Mouse (Mus musculus) CH12F3 (cell line): Measurements from ENCODE around the gene Rpl38.

Experiments
- in situ Hi-C: fragments of 300-500 bp; cut with MboI; formaldehyde crosslinking; loops from 2 replicates; pipeline ENCODE4 v1.14.3; 2020; ENCODE audit warnings: low sequenced_read_pairs

Gene Rpl38

GRCm38 (mm10) chr11:114668301-114668710 lies at the start of gene Rpl38:
TSS of gene Rpl38 (plus strand) at chr11:114668524.
- in situ Hi-C loops = loop anchor here (25.0 kb wide), 1 partner anchor 981 kb away; the partner anchor contains the start of genes D11Wsu47e and Fam104a

GRCm38 (mm10) chr11:114618697-114619417 lies 49.5 kb upstream of the Rpl38 start:
- in situ Hi-C loops = no loop called here

GRCm38 (mm10) chr11:114626071-114626690 lies 42.1 kb upstream of the Rpl38 start:
- in situ Hi-C loops = no loop called here

- in situ Hi-C loops = no loop called here
These were observed 41.3 kb upstream of the Rpl38 start for GRCm38 (mm10) chr11:114627036-114627435.

- in situ Hi-C loops = no loop called here
These were observed 40.3 kb upstream of the Rpl38 start for GRCm38 (mm10) chr11:114628032-114628431.

- in situ Hi-C loops = loop anchor here (10.0 kb wide), 1 partner anchor 765 kb away; no protein-coding TSS in a partner anchor
These were observed 38.3 kb upstream of the Rpl38 start for GRCm38 (mm10) chr11:114630044-114630443.

- in situ Hi-C loops = loop anchor here (10.0 kb wide), 1 partner anchor 767 kb away; no protein-coding TSS in a partner anchor
These were observed 36.1 kb upstream of the Rpl38 start for GRCm38 (mm10) chr11:114632266-114632665.

GRCm38 (mm10) chr11:114636292-114636691 lies 32.0 kb upstream of the Rpl38 start:
- in situ Hi-C loops = loop anchor here (10.0 kb wide), 1 partner anchor 771 kb away; no protein-coding TSS in a partner anchor

- in situ Hi-C loops = loop anchor here (10.0 kb wide), 1 partner anchor 772 kb away; no protein-coding TSS in a partner anchor
These were observed 31.4 kb upstream of the Rpl38 start for GRCm38 (mm10) chr11:114636727-114637505.

GRCm38 (mm10) chr11:114638647-114639290 lies 29.6 kb upstream of the Rpl38 start:
- in situ Hi-C loops = loop anchor here (10.0 kb wide), 1 partner anchor 774 kb away; no protein-coding TSS in a partner anchor

GRCm38 (mm10) chr11:114639681-114640103 lies 28.6 kb upstream of the Rpl38 start:
- in situ Hi-C loops = loop anchor here (10.0 kb wide), 1 partner anchor 775 kb away; no protein-coding TSS in a partner anchor

GRCm38 (mm10) chr11:114640658-114641057 lies 27.7 kb upstream of the Rpl38 start:
- in situ Hi-C loops = no loop called here

GRCm38 (mm10) chr11:114641136-114641535 lies 27.2 kb upstream of the Rpl38 start:
- in situ Hi-C loops = no loop called here

GRCm38 (mm10) chr11:114642184-114642583 lies 26.1 kb upstream of the Rpl38 start:
- in situ Hi-C loops = no loop called here

- in situ Hi-C loops = no loop called here
These were observed 25.4 kb upstream of the Rpl38 start for GRCm38 (mm10) chr11:114642926-114643325.

- in situ Hi-C loops = no loop called here
These were observed 24.2 kb upstream of the Rpl38 start for GRCm38 (mm10) chr11:114644122-114644521.

- in situ Hi-C loops = no loop called here
These were observed 18.8 kb upstream of the Rpl38 start for GRCm38 (mm10) chr11:114649510-114649909.

GRCm38 (mm10) chr11:114652531-114652930 lies 15.8 kb upstream of the Rpl38 start:
- in situ Hi-C loops = loop anchor here (25.0 kb wide), 1 partner anchor 965 kb away; the partner anchor contains the start of genes D11Wsu47e and Fam104a

GRCm38 (mm10) chr11:114653664-114654063 lies 14.7 kb upstream of the Rpl38 start:
- in situ Hi-C loops = loop anchor here (25.0 kb wide), 1 partner anchor 966 kb away; the partner anchor contains the start of genes D11Wsu47e and Fam104a

GRCm38 (mm10) chr11:114654552-114654951 lies 13.8 kb upstream of the Rpl38 start:
- in situ Hi-C loops = loop anchor here (25.0 kb wide), 1 partner anchor 967 kb away; the partner anchor contains the start of genes D11Wsu47e and Fam104a
